Mouse (Mus musculus): ENCODE measurements around the gene Slc26a3. TPM values are rescaled to one million over a fixed set of nuclear protein-coding genes. Genes with fewer than 3 reads are reported as not detected.
"Not testable (repeated sequence)": the region's sequence is repeated elsewhere in the genome, so short reads cannot be mapped to it uniquely, and the experiment has no call there.

Slc26a3 gene
- polyA plus RNA-seq, 1 experiment from 2014 or later: not detected

GRCm38 (mm10) chr12:31415971-31416370 is 25.3 kb downstream of the Slc26a3 start:
- ATAC-seq (peak; percentile 44), DNase-seq (ENCODE audit: low read depth, low spot score) (peak; percentile 7)
- POLR2A ChIA-PET: interaction anchor here (1.4 kb wide), 1 partner anchor 12 kb away, joined by 7 read pairs; no protein-coding TSS in a partner anchor
- CTCF ChIA-PET: interaction anchor here (1.9 kb wide), 1 partner anchor 26 kb away, joined by 4 read pairs; no protein-coding TSS in a partner anchor
- in situ Hi-C loops (cut with MboI; ENCODE audit: low pct_unique_long_range_greater_than_20kb): no loop called here
- peaks cover 22% of the 10 kb centered on the region for H3K27me3 ChIP-seq
- TF ChIP-seq CTCF (IDR thresholded peaks at IDR 0.05): no peak

GRCm38 (mm10) chr12:31421901-31422574 is 31.4 kb downstream of the Slc26a3 start:
- POLR2A ChIA-PET: no interaction called here
- H3K27me3 ChIP-seq: peaks cover 26% of the 10 kb centered on the region
- in situ Hi-C loops (cut with MboI; ENCODE audit: low pct_unique_long_range_greater_than_20kb): no loop called here
- TF ChIP-seq CTCF (IDR thresholded peaks at IDR 0.05): no peak
- no peak for DNase-seq (ENCODE audit: low read depth, low spot score)
- no peak for ATAC-seq
- CTCF ChIA-PET: no interaction called here

GRCm38 (mm10) chr12:31437791-31438190 is 47.1 kb downstream of the Slc26a3 start:
- TF ChIP-seq CTCF (IDR thresholded peaks at IDR 0.05): no peak
- H3K27me3 ChIP-seq: peaks cover 56% of the 10 kb centered on the region
- ChIA-PET CTCF (no interaction called here), POLR2A (no interaction called here)
- ATAC-seq (no peak), DNase-seq (ENCODE audit: low read depth, low spot score) (no peak)
- in situ Hi-C loops (cut with MboI; ENCODE audit: low pct_unique_long_range_greater_than_20kb): no loop called here

- ATAC-seq (no peak), DNase-seq (ENCODE audit: low read depth, low spot score) (no peak)
- H3K27me3 ChIP-seq: peaks cover 55% of the 10 kb centered on the region
- in situ Hi-C loops (cut with MboI; ENCODE audit: low pct_unique_long_range_greater_than_20kb): no loop called here
- TF ChIP-seq CTCF (IDR thresholded peaks at IDR 0.05): no peak
- CTCF ChIA-PET: no interaction called here
- POLR2A ChIA-PET: no interaction called here
Measured at GRCm38 (mm10) chr12:31439612-31440011, 48.9 kb downstream of the Slc26a3 start.

GRCm38 (mm10) chr12:31444131-31444546 is 53.5 kb downstream of the Slc26a3 start:
- no peak for TF ChIP-seq CTCF (IDR thresholded peaks at IDR 0.05)
- no peak for DNase-seq (ENCODE audit: low read depth, low spot score)
- in situ Hi-C loops (cut with MboI; ENCODE audit: low pct_unique_long_range_greater_than_20kb): no loop called here
- no peak for ATAC-seq
- peaks cover 47% of the 10 kb centered on the region for H3K27me3 ChIP-seq
- ChIA-PET CTCF (interaction anchor here (0.6 kb wide), 1 partner anchor 60 kb away, joined by 3 read pairs; no protein-coding TSS in a partner anchor), POLR2A (no interaction called here)

- in situ Hi-C loops (cut with MboI; ENCODE audit: low pct_unique_long_range_greater_than_20kb): no loop called here
- DNase-seq (ENCODE audit: low read depth, low spot score) (peak; percentile 34), ATAC-seq (no peak)
- POLR2A ChIA-PET: no interaction called here
- CTCF ChIA-PET: no interaction called here
- TF ChIP-seq CTCF (IDR thresholded peaks at IDR 0.05): no peak
- H3K27me3 ChIP-seq: peaks cover 49% of the 10 kb centered on the region
Measured at GRCm38 (mm10) chr12:31444827-31445226, 54.2 kb downstream of the Slc26a3 start.

- no peak for DNase-seq (ENCODE audit: low read depth, low spot score)
- CTCF ChIA-PET: no interaction called here
- TF ChIP-seq CTCF (IDR thresholded peaks at IDR 0.05): no peak
- no peak for ATAC-seq
- in situ Hi-C loops (cut with MboI; ENCODE audit: low pct_unique_long_range_greater_than_20kb): no loop called here
- POLR2A ChIA-PET: no interaction called here
- H3K27me3 ChIP-seq: peaks cover 34% of the 10 kb centered on the region
Measured at GRCm38 (mm10) chr12:31449341-31449740, 58.7 kb downstream of the Slc26a3 start.

GRCm38 (mm10) chr12:31456271-31456670 is 65.6 kb downstream of the Slc26a3 start:
- CTCF ChIA-PET: interaction anchor here (1.4 kb wide), 1 partner anchor 53 kb away, joined by 3 read pairs; no protein-coding TSS in a partner anchor
- TF ChIP-seq CTCF (IDR thresholded peaks at IDR 0.05): no peak
- DNase-seq (ENCODE audit: low read depth, low spot score): no peak
- peaks cover 5% of the 10 kb centered on the region for H3K27me3 ChIP-seq
- in situ Hi-C loops (cut with MboI; ENCODE audit: low pct_unique_long_range_greater_than_20kb): no loop called here
- ATAC-seq: no peak
- POLR2A ChIA-PET: no interaction called here

- ChIA-PET POLR2A (no interaction called here), CTCF (no interaction called here)
- H3K27me3 ChIP-seq: peaks cover 6% of the 10 kb centered on the region
- DNase-seq (ENCODE audit: low read depth, low spot score): no peak
- no peak for ATAC-seq
- no peak for TF ChIP-seq CTCF (IDR thresholded peaks at IDR 0.05)
- in situ Hi-C loops (cut with MboI; ENCODE audit: low pct_unique_long_range_greater_than_20kb): no loop called here
Measured at GRCm38 (mm10) chr12:31458474-31458873, 67.8 kb downstream of the Slc26a3 start.

GRCm38 (mm10) chr12:31460270-31460669 is 69.6 kb downstream of the Slc26a3 start:
- POLR2A ChIA-PET; CTCF ChIA-PET; ATAC-seq; in situ Hi-C loops (cut with MboI; ENCODE audit: low pct_unique_long_range_greater_than_20kb); H3K27me3 ChIP-seq; DNase-seq (ENCODE audit: low read depth, low spot score): not testable (repeated sequence)
- peak; percentile 58 for TF ChIP-seq CTCF (IDR thresholded peaks at IDR 0.05)

- peaks cover 3% of the 10 kb centered on the region for H3K27me3 ChIP-seq
- ATAC-seq (no peak), DNase-seq (ENCODE audit: low read depth, low spot score) (no peak)
- in situ Hi-C loops (cut with MboI; ENCODE audit: low pct_unique_long_range_greater_than_20kb): no loop called here
- ChIA-PET CTCF (no interaction called here), POLR2A (no interaction called here)
- no peak for TF ChIP-seq CTCF (IDR thresholded peaks at IDR 0.05)
Measured at GRCm38 (mm10) chr12:31461371-31461770, 70.7 kb downstream of the Slc26a3 start.

GRCm38 (mm10) chr12:31462615-31463014 is 71.9 kb downstream of the Slc26a3 start:
- POLR2A ChIA-PET: no interaction called here
- in situ Hi-C loops (cut with MboI; ENCODE audit: low pct_unique_long_range_greater_than_20kb): no loop called here
- CTCF ChIA-PET: no interaction called here

GRCm38 (mm10) chr12:31478182-31478581 is 87.5 kb downstream of the Slc26a3 start:
- ATAC-seq; in situ Hi-C loops (cut with MboI; ENCODE audit: low pct_unique_long_range_greater_than_20kb); H3K27me3 ChIP-seq; DNase-seq (ENCODE audit: low read depth, low spot score): not testable (repeated sequence)
- POLR2A ChIA-PET: interaction anchor here (0.7 kb wide), 1 partner anchor 19 kb away, joined by 3 read pairs; no protein-coding TSS in a partner anchor
- CTCF ChIA-PET: interaction anchor here (1.2 kb wide), 1 partner anchor 104 kb away, joined by 3 read pairs; no protein-coding TSS in a partner anchor

More at GRCm38 (mm10) chr12:31462615-31463014, 71.9 kb downstream of the Slc26a3 start:
- H3K27me3 ChIP-seq: peaks cover 3% of the 10 kb centered on the region
- no peak for ATAC-seq
- no peak for TF ChIP-seq CTCF (IDR thresholded peaks at IDR 0.05)
- no peak for DNase-seq (ENCODE audit: low read depth, low spot score)
